Mouse (Mus musculus) heart, embryonic 10.5 days (tissue): ENCODE measurements around the gene Zcchc24. TPM values are rescaled to one million over a fixed set of nuclear protein-coding genes. Genes with fewer than 3 reads are reported as not detected.

Source experiments
- DNase-seq: peaks from one replicate; pipeline ENCODE4 v3.0.0-alpha.2; 2017; ENCODE audit warnings: low spot score
- H3K27ac ChIP-seq: fragments of 300-500 bp; sonication (generic); 2 replicates; pipeline ENCODE4 v1.5.1; 2016; ENCODE audit warnings: mild to moderate bottlenecking
- H3K27me3 ChIP-seq: fragments of 300-500 bp; sonication (generic); 2 replicates; pipeline ENCODE4 v1.6.1; 2016; ENCODE audit warnings: mild to moderate bottlenecking; ENCODE audit not compliant: poor library complexity, insufficient read depth, severe bottlenecking
- H3K36me3 ChIP-seq: fragments of 300-500 bp; sonication (generic); 2 replicates; pipeline ENCODE4 v1.6.1; 2016; ENCODE audit warnings: mild to moderate bottlenecking, moderate library complexity
- H3K4me1 ChIP-seq: fragments of 300-500 bp; sonication (generic); 2 replicates; pipeline ENCODE4 v1.6.1; 2016; ENCODE audit warnings: mild to moderate bottlenecking
- H3K4me3 ChIP-seq: fragments of 300-500 bp; sonication (generic); 2 replicates; pipeline ENCODE4 v1.5.1; 2016; ENCODE audit warnings: mild to moderate bottlenecking, moderate library complexity
- H3K9me3 ChIP-seq: fragments of 300-500 bp; sonication (generic); 2 replicates; pipeline ENCODE4 v1.6.1; 2016; ENCODE audit warnings: mild to moderate bottlenecking, moderate library complexity
- WGBS: fragments of 180-500 bp; shearing (Covaris S2); methylation state at CpG from one replicate; pipeline ENCODE4 v1.1.7; 2016; 5-methylcytosine and 5-hydroxymethylcytosine counted together
- polyA plus RNA-seq: library from polyadenylated mRNA; unstranded; fragments of >200 nt; fragmentation: Nextera tagmentation; extraction: Ambion mirVana; gene quantifications from 2 replicates; pipeline ENCODE4 v1.2.1, GENCODE M21; 2016

The Zcchc24 gene
- polyA plus RNA-seq, 1 experiment from 2014 or later, result 15.2 TPM

DNA sequence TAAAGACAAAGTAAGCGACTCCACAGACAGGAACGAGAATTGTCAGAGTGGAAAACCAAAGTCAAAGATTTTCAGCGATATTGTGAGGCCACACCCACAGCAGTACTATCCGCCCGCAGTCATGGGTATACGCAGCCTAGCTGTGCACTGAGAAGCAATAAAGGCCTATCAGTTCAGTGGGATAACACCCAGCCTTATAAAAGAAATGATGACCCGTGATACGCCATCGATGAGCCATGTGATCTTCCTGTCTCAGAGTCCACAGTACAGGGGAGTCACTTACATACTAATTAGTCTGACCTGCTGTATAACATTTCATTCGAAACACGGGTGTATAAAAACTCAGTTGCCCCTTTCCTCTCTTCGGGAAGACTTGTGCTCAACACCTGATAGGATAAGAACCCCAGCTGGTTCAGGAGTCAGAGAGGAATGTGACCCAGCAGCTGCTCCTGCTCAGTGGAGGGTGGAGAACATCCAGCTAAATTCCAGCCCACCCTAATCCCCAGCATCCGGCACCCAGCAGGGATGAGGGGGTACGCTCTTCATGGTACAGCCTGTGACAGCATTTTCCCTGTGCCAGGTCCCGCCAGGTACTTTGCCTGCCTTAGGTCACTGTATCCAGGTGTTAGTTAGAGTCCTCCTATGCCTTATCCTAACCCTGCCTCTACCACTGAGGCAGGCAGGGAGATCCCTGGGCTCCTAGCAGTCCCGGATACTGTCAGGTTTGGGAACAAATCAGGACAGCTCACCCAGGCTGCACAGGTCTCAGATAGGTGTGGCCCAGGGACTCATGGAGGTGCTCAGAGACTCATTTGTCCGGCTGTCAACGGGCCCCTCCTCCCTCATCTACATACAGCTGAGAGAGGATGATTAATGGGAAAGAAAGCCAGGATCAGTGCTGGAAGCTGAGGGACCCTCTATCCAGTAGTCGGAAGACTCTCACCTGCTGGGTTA is 14.0 kb downstream of the Zcchc24 start:
- no peaks in the 10 kb centered on the region for H3K9me3 ChIP-seq
- peaks cover 78% of the 10 kb centered on the region for H3K4me1 ChIP-seq
- H3K27me3 ChIP-seq, result no peaks in the 10 kb centered on the region
- H3K36me3 ChIP-seq, result peaks cover 38% of the 10 kb centered on the region
- DNase-seq, result no peak
- H3K27ac ChIP-seq, result peak overlapping the region; percentile 18; the same call in 1 of the 2 replicates
- WGBS, result 42% methylated on average over 19 of the region's 19 CpGs
- no peak overlapping the region for H3K4me3 ChIP-seq

DNA sequence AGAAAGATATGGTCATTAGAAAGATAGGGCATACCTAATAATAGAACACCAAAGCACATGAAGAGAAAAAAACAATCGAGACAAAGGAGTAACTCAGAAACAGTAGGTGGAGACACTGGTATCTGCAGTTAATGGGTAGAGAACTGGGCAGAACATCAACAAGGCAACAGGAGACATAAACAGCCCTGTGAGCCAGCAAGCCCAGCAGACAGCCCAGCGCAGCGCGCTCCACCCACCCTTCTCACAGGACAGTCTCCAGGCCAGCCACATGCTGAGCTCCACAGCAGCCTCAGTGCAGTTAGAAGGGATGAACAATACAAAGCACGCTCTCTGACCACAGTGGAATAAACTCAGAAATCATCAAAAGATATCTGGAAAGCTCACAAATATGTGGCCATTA is 15.8 kb downstream of the Zcchc24 start:
- no peak for DNase-seq
- 35% methylated on average over 5 of the region's 5 CpGs for WGBS
- H3K27me3 ChIP-seq, result no peaks in the 10 kb centered on the region
- H3K4me3 ChIP-seq, result no peak overlapping the region
- H3K4me1 ChIP-seq, result peaks cover 80% of the 10 kb centered on the region
- 0 out of 2 replicates have a peak overlapping the region, but pooled peaks have one; percentile 10 for H3K27ac ChIP-seq
- peaks cover 38% of the 10 kb centered on the region for H3K36me3 ChIP-seq
- no peaks in the 10 kb centered on the region for H3K9me3 ChIP-seq

DNA sequence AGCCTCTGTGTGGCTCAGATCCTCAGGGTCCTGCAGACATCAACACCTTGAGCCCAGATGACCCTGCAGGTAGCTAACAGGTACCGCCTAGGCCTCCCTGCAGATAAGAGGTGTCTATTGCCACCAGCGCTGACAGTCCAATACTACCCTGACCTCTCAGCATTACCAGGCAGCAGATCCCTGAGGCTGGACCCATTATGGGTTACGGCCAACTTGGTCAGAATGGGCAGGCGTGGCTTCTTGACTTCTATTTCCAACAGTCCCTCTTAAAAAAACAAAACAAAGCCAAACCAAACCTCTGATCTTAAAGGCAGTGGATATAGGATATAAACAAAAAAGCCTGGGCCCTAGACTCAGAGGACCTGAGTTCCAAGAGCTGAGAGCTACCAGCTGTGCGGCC is 17.8 kb downstream of the Zcchc24 start:
- no peak for DNase-seq

DNA sequence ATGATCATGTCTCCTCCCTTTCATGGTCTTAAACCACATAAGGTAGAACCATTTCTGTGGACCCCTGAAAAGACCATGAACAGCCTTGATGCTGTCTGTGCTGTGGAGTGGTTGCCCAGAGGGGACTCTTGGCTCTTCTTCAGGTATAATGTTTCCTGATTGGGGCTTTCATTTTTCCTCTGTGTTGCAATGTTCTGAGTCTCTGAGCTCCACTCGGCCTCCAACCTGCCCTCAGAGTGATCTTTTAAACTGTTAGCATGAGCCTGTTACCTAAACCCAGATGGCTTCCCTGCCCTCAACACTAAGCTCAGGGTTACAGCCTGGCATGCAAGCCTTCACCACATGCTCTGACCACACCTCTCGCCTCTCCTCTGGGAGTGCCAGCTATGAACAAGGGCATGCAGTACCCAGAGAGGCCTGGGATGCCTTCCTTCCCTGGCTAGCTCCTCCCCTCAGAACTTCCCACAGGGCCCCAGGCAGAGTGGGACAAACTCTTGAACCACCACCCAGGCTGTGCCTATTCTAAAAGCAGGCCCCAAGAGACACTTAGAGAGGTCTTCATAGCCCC is 18.3 kb downstream of the Zcchc24 start:
- peaks cover 80% of the 10 kb centered on the region for H3K4me1 ChIP-seq
- H3K27me3 ChIP-seq, result no peaks in the 10 kb centered on the region
- 76% methylated on average over 2 of the region's 2 CpGs for WGBS
- H3K27ac ChIP-seq, result 0 out of 2 replicates have a peak overlapping the region, but pooled peaks have one; percentile 12
- H3K9me3 ChIP-seq, result no peaks in the 10 kb centered on the region
- peaks cover 27% of the 10 kb centered on the region for H3K36me3 ChIP-seq
- no peak for DNase-seq
- no peak overlapping the region for H3K4me3 ChIP-seq

More for the DNA sequence above, 17.8 kb downstream of the Zcchc24 start:
- Histone ChIP-seq H3K4me3 (no peak overlapping the region), H3K9me3 (no peaks in the 10 kb centered on the region), H3K4me1 (peaks cover 80% of the 10 kb centered on the region), H3K36me3 (peaks cover 32% of the 10 kb centered on the region), H3K27ac (0 out of 2 replicates have a peak overlapping the region, but pooled peaks have one; percentile 12), H3K27me3 (no peaks in the 10 kb centered on the region)
- WGBS, result 85% methylated on average over 5 of the region's 5 CpGs

DNA sequence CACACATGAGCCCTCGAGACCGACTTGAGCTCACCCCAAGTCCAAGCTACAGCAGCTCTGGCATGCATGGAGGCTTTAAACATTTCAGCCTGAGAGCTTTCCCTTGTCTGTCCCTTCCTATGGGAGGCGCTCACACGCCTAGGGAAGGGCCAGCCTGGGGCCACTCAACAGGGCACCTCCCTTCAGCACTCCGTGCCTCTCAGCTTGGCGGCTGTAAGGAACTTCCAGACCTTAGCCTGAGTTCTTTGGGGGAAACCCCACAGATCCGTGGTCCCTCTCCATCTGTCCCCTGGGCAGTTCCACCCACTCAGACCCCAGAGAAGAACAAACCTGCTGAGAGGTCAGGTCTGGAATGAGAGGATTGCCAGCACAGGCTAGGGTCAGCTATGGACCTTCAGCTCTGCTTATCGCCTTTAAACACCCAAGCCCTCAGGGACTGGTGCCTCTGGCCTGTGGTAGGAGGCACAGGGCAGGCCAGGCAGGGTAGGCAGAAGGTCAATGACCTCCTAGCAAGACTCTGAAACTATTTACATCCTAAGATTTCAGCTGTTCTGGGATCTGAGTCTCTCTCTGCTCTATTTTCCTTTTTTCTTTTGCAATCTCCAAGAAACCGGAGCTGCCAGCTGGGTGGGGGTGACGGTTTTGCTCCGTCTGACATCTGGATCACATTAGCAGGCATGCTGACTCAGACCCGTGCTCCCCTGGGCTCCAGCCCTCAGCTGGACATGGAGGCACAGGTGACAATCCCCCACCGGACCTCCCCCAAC is 19.5 kb downstream of the Zcchc24 start:
- Histone ChIP-seq H3K4me3 (no peak overlapping the region), H3K9me3 (no peaks in the 10 kb centered on the region)
- DNase-seq, result no peak

DNA sequence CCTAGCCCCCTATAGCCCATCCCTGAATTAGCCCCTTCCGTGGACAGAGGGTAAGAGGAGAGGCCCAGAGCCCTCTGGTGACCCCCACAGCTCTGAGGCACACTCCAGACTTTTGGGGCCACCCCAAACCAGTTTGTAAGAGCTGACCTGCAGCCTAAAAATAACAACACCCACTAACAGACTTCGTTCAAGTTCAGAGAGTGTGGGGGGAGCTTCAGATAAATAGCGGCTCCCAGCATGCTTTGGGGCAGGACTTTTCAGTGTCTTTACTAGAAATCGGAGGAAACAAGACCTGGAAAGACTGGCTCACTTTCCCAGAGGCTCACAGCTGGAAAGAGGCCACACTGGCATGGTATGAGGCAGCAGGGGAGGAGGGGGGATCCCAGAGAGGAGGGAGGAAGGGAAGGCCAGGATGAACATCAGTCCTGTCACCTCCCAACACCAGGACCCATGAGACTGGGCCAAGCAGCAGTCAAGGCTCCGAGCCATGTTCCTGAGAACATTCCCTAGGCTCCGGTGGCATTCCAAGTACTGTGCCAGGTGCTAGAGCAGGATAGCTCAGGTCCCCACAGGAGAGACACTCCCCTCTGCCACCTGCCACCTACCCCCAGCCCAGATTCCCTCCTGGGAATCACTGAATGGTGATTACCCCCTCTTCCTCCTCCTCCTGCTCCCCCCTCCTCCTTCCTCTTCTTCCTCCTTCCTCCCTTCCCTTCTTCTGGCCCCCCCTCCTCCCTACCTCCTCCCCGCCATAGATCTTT is 20.7 kb downstream of the Zcchc24 start:
- Histone ChIP-seq H3K27me3 (no peaks in the 10 kb centered on the region), H3K4me1 (peaks cover 74% of the 10 kb centered on the region), H3K27ac (peak overlapping the region; percentile 63), H3K4me3 (no peak overlapping the region), H3K36me3 (peaks cover 36% of the 10 kb centered on the region), H3K9me3 (no peaks in the 10 kb centered on the region)
- DNase-seq, result no peak
- 58% methylated on average over 7 of the region's 7 CpGs for WGBS

More for the DNA sequence above, 19.5 kb downstream of the Zcchc24 start:
- Histone ChIP-seq H3K27ac (peak overlapping the region; percentile 63), H3K4me1 (peaks cover 74% of the 10 kb centered on the region), H3K36me3 (peaks cover 29% of the 10 kb centered on the region), H3K27me3 (no peaks in the 10 kb centered on the region)
- WGBS, result 25% methylated on average over 13 of the region's 13 CpGs

DNA sequence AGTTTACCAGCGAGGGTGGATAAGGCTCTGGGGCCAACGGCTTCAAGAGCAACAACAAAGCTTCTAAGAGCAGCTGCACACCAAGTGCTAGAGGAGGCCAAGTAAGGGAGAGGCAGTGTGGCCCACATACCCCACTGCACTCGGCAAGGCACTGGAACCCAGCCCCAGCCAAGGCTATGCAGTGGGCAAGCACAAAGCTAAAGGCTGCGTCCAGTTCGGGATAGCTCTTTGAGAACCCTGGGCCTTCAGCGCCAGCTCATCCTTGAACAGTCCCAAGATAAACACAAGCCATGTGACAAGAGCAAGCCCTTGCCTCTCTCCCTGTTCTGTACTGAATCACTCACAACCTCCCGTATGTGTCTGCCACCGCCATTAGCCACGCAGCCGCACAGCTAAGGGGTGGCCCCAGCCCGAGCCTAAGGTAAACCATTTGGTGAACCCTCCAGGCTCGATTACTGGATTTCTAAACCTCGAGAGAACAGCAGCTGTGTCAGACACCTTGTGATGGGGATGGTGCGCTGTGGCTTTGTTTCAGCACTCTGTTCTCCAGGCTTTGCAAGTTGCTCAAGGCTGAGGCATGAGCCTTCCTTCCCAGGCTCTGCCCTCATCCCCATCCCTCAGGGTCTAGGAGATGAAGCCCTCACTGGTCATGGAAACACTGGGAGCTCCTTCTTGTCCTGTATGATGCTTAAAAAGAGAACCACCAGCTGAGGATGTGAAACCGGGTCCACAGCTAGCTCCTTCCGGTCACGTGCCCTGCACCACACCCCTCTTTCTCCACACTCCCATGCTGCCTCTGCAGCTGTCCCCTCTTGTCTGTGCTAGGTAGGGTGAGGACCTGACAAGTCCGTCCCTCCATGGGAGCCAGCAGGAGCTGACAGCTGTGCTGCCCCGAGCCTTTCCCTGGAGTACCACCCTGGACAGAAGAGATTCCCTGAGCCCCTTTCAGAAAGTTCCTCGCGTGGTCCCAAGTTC is 21.6 kb downstream of the Zcchc24 start:
- Histone ChIP-seq H3K27me3 (no peaks in the 10 kb centered on the region), H3K4me1 (peaks cover 75% of the 10 kb centered on the region), H3K4me3 (no peak overlapping the region), H3K27ac (peak overlapping the region; percentile 63; the same call in 1 of the 2 replicates), H3K9me3 (no peaks in the 10 kb centered on the region), H3K36me3 (peaks cover 33% of the 10 kb centered on the region)
- WGBS, result 67% methylated on average over 21 of the region's 21 CpGs
- DNase-seq, result no peak

DNA sequence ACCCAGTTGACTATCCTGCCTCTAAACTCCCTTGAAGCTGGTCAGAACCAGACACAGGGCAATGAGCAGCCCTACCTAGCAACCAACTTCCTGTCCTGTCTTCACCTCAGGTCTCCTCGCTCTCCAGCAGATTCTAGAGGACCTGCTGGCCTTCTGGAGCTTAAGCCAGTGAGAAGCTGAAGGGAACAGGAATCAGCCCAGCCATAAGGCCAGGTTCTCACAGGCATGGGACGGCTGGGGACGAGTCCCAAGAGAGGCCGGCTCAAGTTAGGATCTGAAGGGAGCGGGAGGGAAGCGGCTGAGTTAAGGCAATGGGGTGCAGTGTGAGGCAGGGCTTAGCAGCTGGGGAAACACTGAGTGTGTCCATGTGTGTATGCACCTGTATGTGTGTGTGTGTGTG is 22.5 kb downstream of the Zcchc24 start:
- no peak for DNase-seq
- Histone ChIP-seq H3K27me3 (no peaks in the 10 kb centered on the region), H3K4me1 (peaks cover 77% of the 10 kb centered on the region), H3K36me3 (peaks cover 28% of the 10 kb centered on the region; the same call in 1 of the 2 replicates), H3K4me3 (no peak overlapping the region), H3K9me3 (no peaks in the 10 kb centered on the region), H3K27ac (peak overlapping the region; percentile 30; the same call in 1 of the 2 replicates)
- 82% methylated on average over 6 of the region's 6 CpGs for WGBS

DNA sequence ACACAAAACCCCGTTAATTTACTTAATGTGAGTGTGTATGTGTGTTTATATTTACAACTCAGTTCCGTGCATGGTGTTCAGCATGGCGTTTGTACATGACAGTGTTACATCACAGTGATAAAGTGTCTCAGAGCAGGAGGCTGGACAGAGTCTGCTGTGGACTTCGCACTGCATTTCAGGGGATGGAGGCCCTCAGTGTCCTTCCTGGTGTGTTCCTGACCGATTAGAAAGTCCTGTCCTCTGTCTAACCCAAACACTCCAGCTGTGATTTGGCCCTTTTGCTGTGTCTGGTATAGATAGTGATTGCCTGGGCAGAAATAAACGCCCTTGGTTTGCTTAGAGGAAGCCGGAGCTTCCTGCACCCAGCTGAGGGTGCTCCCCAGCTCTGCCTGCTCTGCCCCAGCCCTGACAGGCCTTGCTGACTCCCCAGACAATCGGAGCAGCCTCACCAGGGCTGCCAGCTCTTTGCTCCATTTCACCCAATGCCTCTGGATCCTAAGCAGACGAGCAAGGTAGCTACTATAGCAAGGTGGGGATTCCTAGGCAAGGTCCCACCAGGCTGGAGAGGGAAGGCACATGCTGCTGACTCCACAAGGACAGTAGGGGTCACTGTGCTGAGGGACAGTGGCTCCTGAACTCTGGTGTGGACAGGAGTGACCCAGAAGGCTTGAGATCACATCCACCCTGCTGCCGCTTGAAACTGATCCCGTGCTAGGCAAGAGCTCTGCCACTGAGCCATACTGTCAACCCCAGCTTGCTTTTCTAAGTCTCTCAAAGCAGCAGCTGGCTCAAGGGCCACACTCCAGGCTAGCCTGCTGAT is 23.3 kb downstream of the Zcchc24 start:
- no peak overlapping the region for H3K4me3 ChIP-seq
- DNase-seq, result no peak
- H3K4me1 ChIP-seq, result peaks cover 76% of the 10 kb centered on the region
- H3K27ac ChIP-seq, result peak overlapping the region; percentile 30
- no peaks in the 10 kb centered on the region for H3K9me3 ChIP-seq
- no peaks in the 10 kb centered on the region for H3K27me3 ChIP-seq
- WGBS, result 37% methylated on average over 11 of the region's 11 CpGs
- peaks cover 26% of the 10 kb centered on the region; the same call in 1 of the 2 replicates for H3K36me3 ChIP-seq

DNA sequence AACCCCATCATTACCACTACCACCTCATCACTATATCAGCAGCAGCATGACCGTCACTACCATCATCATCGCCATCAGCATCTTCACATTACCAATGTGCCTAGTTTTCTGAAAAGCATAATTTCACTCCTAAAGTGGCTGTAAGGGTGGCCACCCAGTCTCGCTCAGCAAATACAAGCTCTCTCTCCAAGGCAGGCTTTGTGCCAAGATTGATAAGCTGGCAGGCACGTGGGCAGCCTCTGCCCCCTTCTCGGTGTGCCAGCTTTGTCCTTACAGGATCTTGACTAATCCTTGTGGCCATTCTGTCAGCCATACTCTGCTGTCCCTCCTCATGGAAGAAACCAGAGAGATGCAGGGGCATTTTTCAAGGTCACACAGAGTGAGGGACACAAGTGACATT is 25.9 kb downstream of the Zcchc24 start:
- no peak for DNase-seq
- Histone ChIP-seq H3K27ac (peak overlapping the region; percentile 47; the same call in 1 of the 2 replicates), H3K36me3 (peaks cover 26% of the 10 kb centered on the region; the same call in 1 of the 2 replicates), H3K4me1 (peaks cover 75% of the 10 kb centered on the region), H3K9me3 (no peaks in the 10 kb centered on the region), H3K4me3 (no peak overlapping the region), H3K27me3 (no peaks in the 10 kb centered on the region)
- 82% methylated on average over 5 of the region's 5 CpGs for WGBS
